Mouse (Mus musculus) ovary, adult 10 weeks (tissue): ENCODE data around the gene Lypd8. TPM values are rescaled to one million over a fixed set of nuclear protein-coding genes. Genes with fewer than 3 reads are reported as not detected.

Experiments
- polyA plus RNA-seq: library from polyadenylated mRNA; stranded (reverse); fragments of 350-450 nt; fragmentation: Illumina TruSeq; extraction: RNeasy Lipid Tissue Mini Kit (QIAGEN cat#74804); gene quantifications from one replicate; pipeline ENCODE4 v1.2.3, GENCODE M21; 2014

Lypd8 gene
- polyA plus RNA-seq, result not detected

DNA sequence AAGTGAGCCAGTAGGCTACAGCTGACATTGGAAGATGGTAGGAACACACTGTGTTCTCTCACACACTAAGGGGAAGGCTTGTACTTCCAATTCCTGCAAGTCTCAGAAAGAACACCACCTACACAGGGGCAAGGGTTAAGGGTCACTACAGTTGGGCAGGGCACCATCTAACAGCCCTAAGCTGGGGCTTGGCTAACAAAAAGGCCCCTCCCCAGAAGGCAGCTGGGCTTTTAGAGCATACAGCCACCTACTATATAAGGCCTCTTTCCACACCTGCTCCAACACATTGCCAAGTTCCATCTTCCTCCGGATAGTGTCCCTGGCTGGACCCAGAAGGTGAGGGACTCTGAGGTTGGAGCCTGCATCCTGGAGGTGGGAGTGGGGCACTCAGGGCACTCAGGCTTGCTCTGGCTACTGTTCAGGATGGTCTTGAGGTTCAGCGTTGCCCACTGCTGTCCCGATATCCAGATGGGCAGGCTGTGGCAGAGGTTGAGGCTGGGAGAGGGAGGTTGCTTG is at the start of gene Lypd8:
Gene Lypd8, plus strand, starts transcription at position 281 of the 516 bp plus-strand sequence.

GRCm38 (mm10) chr11:58330276-58331148 is 48.3 kb upstream of the Lypd8 start, which contains the start of the genes Zfp672 and Sh3bp5l:
Zfp672 (minus strand) TSS chr11:58330339.
Sh3bp5l (plus strand) TSS chr11:58330724.

DNA sequence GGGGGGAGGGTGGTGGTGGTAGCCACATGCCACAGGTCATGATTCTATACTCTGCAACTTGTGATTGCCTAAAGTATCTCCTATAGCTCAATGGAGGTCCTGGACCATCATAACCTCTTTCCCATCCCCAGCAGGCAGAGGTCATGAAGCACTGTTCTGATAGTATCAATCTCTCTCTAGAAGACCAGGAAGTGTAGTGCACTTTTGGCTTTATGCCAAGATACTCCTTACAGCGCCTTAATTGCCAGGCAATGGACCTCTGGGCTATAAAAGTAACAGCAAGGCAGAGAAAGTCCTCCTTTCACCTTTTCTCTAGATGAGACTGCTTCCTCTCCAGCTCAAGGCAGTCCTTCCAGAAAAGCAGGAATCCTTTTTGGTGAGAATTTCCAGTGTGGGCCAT is 42.0 kb downstream of the Lypd8 start, which contains the start of gene 1810065E05Rik:
Gene 1810065E05Rik, plus strand, starts transcription at position 297 of the 400 bp plus-strand sequence.

GRCm38 (mm10) chr11:58432259-58432658 is 53.4 kb downstream of the Lypd8 start, which contains the start of gene Gm12253:
Gm12253 (plus strand) TSS chr11:58432559.

Other genes with a start within 250 kb of the Lypd8 start
- 8.7 TPM for gene Gemin5, start 210.5 kb upstream of the Lypd8 start, polyA plus RNA-seq
- gene Mrpl22, start 207.4 kb upstream of the Lypd8 start, polyA plus RNA-seq, result 35.7 TPM
- 16.1 TPM for gene Igtp, start 179.5 kb upstream of the Lypd8 start, polyA plus RNA-seq
- 30.9 TPM for gene Irgm2, start 179.4 kb upstream of the Lypd8 start, polyA plus RNA-seq
- not detected for gene 4930438A08Rik, start 104.2 kb upstream of the Lypd8 start, polyA plus RNA-seq
- 0.48 TPM for gene Zfp692, start 72.0 kb upstream of the Lypd8 start, polyA plus RNA-seq
- gene Zfp672, start 48.7 kb upstream of the Lypd8 start, polyA plus RNA-seq, result 52.3 TPM
- gene Sh3bp5l, start 48.3 kb upstream of the Lypd8 start, polyA plus RNA-seq, result 0.80 TPM
- gene 1810065E05Rik, start 42.1 kb downstream of the Lypd8 start, polyA plus RNA-seq, result not detected
- not detected for gene Gm12253, start 53.5 kb downstream of the Lypd8 start, polyA plus RNA-seq
- not detected for gene Lypd9, start 73.9 kb downstream of the Lypd8 start, polyA plus RNA-seq
- not detected for gene Olfr30, start 83.2 kb downstream of the Lypd8 start, polyA plus RNA-seq
- not detected for gene Olfr332, start 113.5 kb downstream of the Lypd8 start, polyA plus RNA-seq
- not detected for gene Olfr331, start 123.5 kb downstream of the Lypd8 start, polyA plus RNA-seq
- 4.5 TPM for gene Olfr330, start 155.8 kb downstream of the Lypd8 start, polyA plus RNA-seq
- 5.1 TPM for gene Olfr329-ps, start 167.4 kb downstream of the Lypd8 start, polyA plus RNA-seq
- gene Olfr328, start 176.6 kb downstream of the Lypd8 start, polyA plus RNA-seq, result 0.20 TPM
- gene Olfr224, start 191.5 kb downstream of the Lypd8 start, polyA plus RNA-seq, result not detected
- gene Olfr325, start 198.7 kb downstream of the Lypd8 start, polyA plus RNA-seq, result not detected
- gene Olfr324, start 216.1 kb downstream of the Lypd8 start, polyA plus RNA-seq, result not detected
- 0.80 TPM for gene 2210407C18Rik, start 237.0 kb downstream of the Lypd8 start, polyA plus RNA-seq